Mouse (Mus musculus): ENCODE data around the gene Tdrd7. TPM values are rescaled to one million over a fixed set of nuclear protein-coding genes. Genes with fewer than 3 reads are reported as not detected.

The Tdrd7 gene
- polyA plus RNA-seq, 1 experiment from 2014 or later = 17.1 TPM

DNA sequence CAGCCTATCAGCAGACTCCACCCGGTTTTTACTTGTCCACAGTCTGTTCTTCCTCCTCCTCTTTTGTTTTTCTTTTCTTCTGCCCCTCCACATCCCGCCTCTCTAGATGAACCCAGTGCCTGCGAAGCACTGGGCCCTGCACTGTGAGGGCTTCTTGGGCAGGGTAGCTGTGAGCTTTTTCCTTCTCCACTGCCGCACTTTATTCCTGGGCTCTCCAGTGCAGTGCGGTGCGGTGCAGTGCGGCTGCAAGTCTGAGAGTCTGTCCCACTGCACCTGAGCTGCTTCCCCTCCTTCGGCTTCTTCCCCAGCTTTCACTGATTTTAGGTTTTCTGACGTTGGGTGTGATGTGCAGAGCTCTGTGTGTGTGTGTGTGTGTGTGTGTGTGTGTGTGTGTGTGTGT, 67.3 kb downstream of the Tdrd7 start:
- ATAC-seq (ENCODE audit: borderline replicate concordance, extremely low read depth, low FRiP score, low TSS enrichment) = 0 out of 2 replicates have a peak, but pooled peaks have one; percentile 17
- Histone ChIP-seq H3K9me3 (no peaks in the 10 kb centered on the region), H3K4me2 (peak overlapping the region; percentile 0; the same call in 1 of the 2 replicates), H3K4me3 (no peak overlapping the region), H3K27ac (peak overlapping the region; percentile 80), H3K36me3 (no peaks in the 10 kb centered on the region), H3K27me3 (peaks cover 1% of the 10 kb centered on the region), H3K9ac (no peak overlapping the region), H3K4me1 (peaks cover 3% of the 10 kb centered on the region; the same call in 1 of the 2 replicates)
- 33% methylated on average over 9 of the region's 9 CpGs for WGBS

DNA sequence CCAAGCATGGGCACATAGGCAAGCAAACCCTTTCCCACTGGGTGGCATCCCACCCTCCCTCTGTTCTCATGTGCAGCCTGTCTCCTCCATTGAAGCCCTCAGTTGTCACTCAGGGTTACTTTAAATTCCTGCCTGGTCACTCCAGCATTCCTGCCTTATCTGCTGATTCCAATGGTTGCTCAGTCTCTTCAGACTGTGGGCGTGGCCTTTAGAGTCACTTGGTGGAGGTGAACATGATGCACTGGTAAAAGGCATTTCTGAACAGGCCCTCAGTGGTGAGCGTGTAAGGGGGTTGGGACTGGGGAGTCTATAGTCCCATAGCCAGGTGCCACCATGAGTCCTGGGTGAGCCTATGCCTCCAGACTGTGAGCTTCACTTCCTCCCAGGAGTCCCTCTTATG, 68.1 kb downstream of the Tdrd7 start:
- H3K4me3 ChIP-seq = no peak overlapping the region
- no peaks in the 10 kb centered on the region for H3K9me3 ChIP-seq
- H3K4me2 ChIP-seq = peak overlapping the region; percentile 0; the same call in 1 of the 2 replicates
- peak; percentile 82 for ATAC-seq (ENCODE audit: borderline replicate concordance, extremely low read depth, low FRiP score, low TSS enrichment)
- H3K27me3 ChIP-seq = peaks cover 9% of the 10 kb centered on the region
- peak overlapping the region; percentile 80 for H3K27ac ChIP-seq
- WGBS = 31% methylated on average over 2 of the region's 2 CpGs
- no peak overlapping the region for H3K9ac ChIP-seq
- H3K36me3 ChIP-seq = no peaks in the 10 kb centered on the region
- peaks cover 5% of the 10 kb centered on the region; the same call in 1 of the 2 replicates for H3K4me1 ChIP-seq

DNA sequence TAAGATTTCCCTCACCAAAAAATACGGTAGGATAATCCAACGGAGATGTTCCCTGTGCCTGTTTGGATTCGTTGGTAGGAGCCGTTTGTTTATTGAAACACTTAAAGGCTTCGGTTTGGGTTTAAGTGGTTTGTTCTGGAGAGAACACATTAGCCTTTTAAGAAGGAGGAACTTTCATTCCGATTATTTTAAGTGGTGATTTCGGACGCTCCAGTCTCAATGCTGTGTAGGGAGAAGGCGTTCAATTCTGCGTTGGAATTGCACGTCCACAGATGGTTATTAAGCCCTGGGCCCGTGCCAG, 73.4 kb downstream of the Tdrd7 start:
- Histone ChIP-seq H3K9ac (peak overlapping the region; percentile 59; the same call in 1 of the 2 replicates), H3K36me3 (no peaks in the 10 kb centered on the region), H3K27me3 (peaks cover 35% of the 10 kb centered on the region), H3K4me2 (peak overlapping the region; percentile 99), H3K4me3 (peak overlapping the region; percentile 64), H3K27ac (0 out of 2 replicates have a peak overlapping the region, but pooled peaks have one; percentile 44), H3K4me1 (peaks cover 29% of the 10 kb centered on the region), H3K9me3 (no peaks in the 10 kb centered on the region)
- ATAC-seq (ENCODE audit: borderline replicate concordance, extremely low read depth, low FRiP score, low TSS enrichment) = no peak
- 6% methylated on average over 12 of the region's 12 CpGs for WGBS

DNA sequence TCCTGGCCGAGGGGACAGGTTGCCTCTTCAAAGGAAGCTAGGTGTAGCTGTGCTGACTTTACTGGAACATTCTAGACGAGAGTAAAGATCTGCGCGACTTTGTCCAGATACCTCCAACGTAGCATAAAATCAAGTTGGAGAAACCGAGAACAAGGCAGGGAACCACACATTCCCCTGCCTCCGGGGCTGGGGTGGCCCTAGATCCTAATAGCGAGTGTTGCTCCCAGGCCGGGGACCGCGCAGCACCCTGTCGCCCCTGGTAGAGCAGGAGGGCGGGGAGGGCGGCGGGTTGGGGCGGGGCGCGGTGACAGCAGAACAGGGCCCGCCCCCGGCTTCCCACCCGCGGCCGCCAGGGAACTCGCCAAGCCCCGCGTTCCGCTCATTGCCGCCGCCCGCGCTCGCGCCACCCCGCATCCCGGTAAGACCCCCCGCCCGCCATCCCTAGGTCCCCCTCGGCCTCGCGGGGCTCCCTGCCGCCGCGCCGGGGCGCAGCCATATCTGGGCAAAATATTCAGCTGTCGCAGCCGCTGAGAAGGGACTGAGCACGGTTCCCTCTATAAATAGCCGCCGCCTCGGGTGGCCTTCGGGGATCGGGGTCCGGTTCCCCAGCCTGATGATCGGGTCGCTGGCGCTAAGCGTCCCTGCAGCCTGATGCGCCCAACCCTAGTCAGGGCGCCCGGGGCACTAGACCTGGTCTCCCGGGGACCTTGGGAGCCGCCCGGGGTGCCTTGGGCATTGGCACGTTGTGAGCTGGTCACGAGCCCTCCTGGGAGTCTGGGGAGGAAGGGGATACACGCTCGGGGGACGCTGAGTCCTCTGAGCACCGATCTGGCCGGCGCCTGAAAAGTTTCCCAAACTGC, 74.0 kb downstream of the Tdrd7 start, which contains the start of gene Tmod1:
TSS of gene Tmod1 (plus strand) at position 44 of the 860 bp plus-strand sequence.
- Histone ChIP-seq H3K9me3 (no peaks in the 10 kb centered on the region), H3K36me3 (no peaks in the 10 kb centered on the region), H3K27ac (0 out of 2 replicates have a peak within 1 kb of the TSS, but pooled peaks have one; percentile 44), H3K9ac (peak within 1 kb of the TSS; percentile 59), H3K4me1 (peaks cover 29% of the 10 kb centered on the region), H3K4me3 (peak within 1 kb of the TSS; percentile 64), H3K27me3 (peaks cover 35% of the 10 kb centered on the region), H3K4me2 (peak within 1 kb of the TSS; percentile 99)
- under 1% methylated on average over 72 of the region's 72 CpGs for WGBS
- peak; percentile 61; the same call in 1 of the 2 replicates for ATAC-seq (ENCODE audit: borderline replicate concordance, extremely low read depth, low FRiP score, low TSS enrichment)

DNA sequence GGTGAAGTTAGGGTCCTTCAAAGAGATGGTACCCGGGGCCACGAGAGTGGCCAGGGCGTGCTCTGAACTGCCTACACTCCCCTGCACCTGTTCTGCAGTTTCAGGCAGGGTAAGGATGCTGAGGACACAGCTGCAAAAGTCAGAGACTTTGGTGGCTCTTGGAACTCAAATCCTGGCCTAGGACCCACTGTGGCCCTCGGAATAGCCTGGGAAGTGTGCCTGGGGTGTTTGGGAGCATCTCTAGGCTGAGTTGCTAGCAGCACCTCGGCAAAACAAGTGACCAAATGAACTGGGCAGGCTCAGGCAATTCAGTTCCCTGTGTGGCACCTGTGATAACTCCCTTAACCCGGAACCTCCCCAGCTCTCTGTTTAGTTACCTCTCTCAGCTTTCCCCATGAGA, 74.8 kb downstream of the Tdrd7 start:
- Histone ChIP-seq H3K27me3 (peaks cover 35% of the 10 kb centered on the region), H3K36me3 (no peaks in the 10 kb centered on the region), H3K9me3 (no peaks in the 10 kb centered on the region), H3K4me1 (peaks cover 29% of the 10 kb centered on the region), H3K27ac (no peak overlapping the region), H3K4me2 (peak overlapping the region; percentile 99), H3K9ac (no peak overlapping the region), H3K4me3 (peak overlapping the region; percentile 64)
- 22% methylated on average over 6 of the region's 6 CpGs for WGBS
- ATAC-seq (ENCODE audit: borderline replicate concordance, extremely low read depth, low FRiP score, low TSS enrichment) = no peak

DNA sequence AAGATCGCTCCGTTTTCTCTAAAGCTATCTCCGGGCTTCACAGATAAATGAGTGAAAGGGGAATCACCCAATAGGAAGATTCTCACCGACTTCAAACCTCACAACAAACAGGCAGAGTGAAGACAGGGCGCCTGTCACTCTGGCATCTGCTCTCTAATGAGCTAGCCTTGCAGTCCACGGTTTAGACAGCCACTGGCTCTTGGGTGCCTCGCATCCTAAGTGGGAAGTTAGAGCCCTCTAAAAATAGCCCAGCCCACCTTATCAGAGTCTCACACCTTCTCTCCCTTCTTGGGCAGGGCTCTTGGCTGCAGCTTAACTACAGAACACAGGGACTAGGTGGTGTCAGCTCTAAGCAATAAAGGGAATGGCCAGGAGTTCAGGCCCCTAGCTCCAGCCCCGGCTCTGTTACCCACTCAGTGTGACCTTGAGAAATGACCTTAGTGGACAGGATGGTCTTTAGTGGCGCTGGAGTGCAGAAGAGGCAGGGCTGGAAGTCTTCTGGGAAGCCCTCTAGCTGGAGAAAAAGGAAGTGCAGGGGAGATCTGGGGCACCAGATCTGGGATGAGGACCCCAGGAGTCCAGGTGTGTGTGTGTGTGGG, 75.6 kb downstream of the Tdrd7 start:
- Histone ChIP-seq H3K36me3 (no peaks in the 10 kb centered on the region), H3K4me3 (no peak overlapping the region), H3K9ac (no peak overlapping the region), H3K9me3 (no peaks in the 10 kb centered on the region), H3K27me3 (peaks cover 35% of the 10 kb centered on the region), H3K4me1 (peaks cover 29% of the 10 kb centered on the region), H3K4me2 (peak overlapping the region; percentile 16; the same call in 1 of the 2 replicates), H3K27ac (no peak overlapping the region)
- WGBS = 11% methylated on average over 9 of the region's 9 CpGs
- ATAC-seq (ENCODE audit: borderline replicate concordance, extremely low read depth, low FRiP score, low TSS enrichment) = peak; percentile 52; the same call in 1 of the 2 replicates

DNA sequence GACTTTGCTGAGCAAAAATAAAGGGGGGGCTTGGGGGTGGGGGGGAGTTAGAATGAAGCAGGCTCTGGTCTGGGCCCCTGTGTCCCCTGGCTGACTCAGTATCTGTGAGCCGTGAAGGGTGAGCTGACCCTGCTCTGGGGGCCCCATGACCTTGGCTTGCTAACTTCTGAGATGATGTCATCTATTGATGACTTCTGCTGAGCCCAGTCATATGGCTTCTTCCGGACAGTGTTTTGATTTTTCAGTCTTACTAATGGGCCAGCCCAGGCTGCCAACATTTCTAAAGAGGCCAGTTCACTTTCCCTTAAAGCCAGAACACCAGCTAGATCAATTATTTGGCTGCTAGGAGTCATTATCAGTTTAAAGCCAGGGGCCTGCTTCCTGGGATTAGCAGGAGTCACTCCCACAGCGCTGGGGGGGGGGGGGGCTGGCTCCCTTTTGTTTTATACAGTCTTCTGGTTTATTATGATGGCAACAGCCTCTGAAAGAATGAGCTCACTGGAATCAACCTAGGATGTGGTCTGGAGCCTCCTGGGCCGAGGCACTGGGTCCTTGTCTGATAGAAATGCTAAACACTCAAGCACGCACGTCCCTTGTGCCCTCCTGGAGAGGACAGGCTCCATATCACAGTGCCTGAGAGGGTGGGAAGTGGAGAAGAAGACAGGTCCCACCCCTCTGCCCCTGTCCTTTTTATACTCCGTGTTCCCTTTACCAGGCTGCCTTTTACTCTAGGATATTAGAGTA, 76.8 kb downstream of the Tdrd7 start:
- ATAC-seq (ENCODE audit: borderline replicate concordance, extremely low read depth, low FRiP score, low TSS enrichment) = no peak
- Histone ChIP-seq H3K4me1 (peaks cover 29% of the 10 kb centered on the region), H3K36me3 (no peaks in the 10 kb centered on the region), H3K27ac (no peak overlapping the region), H3K27me3 (peaks cover 35% of the 10 kb centered on the region), H3K4me3 (no peak overlapping the region), H3K4me2 (no peak overlapping the region), H3K9me3 (no peaks in the 10 kb centered on the region), H3K9ac (no peak overlapping the region)
- 35% methylated on average over 7 of the region's 7 CpGs for WGBS

DNA sequence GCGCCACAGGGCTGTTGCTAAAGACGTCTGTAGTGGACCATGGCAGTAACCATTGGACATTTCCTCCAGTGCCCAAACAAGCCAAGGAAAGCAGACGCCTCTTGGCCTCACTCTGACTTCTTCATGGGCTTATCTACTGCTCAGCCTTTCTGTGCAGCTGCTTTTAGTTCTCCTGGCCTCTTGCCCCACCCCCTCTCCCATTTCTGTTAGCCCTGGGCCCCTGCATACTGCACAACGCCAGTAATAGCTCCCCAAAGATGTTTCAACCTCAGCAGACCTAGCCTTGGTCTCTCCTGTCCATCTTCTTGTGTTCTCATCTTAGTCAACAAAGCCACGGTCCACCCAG, 77.3 kb downstream of the Tdrd7 start:
- Histone ChIP-seq H3K36me3 (no peaks in the 10 kb centered on the region), H3K4me3 (no peak overlapping the region), H3K9ac (no peak overlapping the region), H3K4me2 (no peak overlapping the region), H3K27ac (no peak overlapping the region), H3K27me3 (peaks cover 34% of the 10 kb centered on the region), H3K9me3 (no peaks in the 10 kb centered on the region), H3K4me1 (peaks cover 29% of the 10 kb centered on the region)
- WGBS = 29% methylated on average over 5 of the region's 5 CpGs
- no peak for ATAC-seq (ENCODE audit: borderline replicate concordance, extremely low read depth, low FRiP score, low TSS enrichment)

DNA sequence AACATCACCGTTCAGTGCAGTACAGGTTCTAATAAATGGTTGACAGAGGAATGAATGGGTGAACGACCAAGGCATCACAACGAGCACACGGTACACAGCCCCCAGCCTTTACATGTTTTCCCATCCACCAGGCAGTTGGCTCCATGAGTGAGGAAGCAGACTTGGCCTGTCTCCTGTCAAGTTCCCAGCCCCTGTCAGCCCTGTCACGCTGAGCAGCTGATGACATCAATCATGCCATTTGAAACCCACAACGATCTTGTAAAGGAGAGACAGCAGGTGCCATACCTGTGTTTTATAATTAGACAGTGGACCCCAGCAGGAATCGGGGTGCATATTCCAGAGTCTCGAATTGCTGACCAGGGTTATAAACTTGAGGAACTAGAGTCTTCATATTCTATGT, 78.2 kb downstream of the Tdrd7 start:
- H3K4me3 ChIP-seq = no peak overlapping the region
- peaks cover 25% of the 10 kb centered on the region for H3K27me3 ChIP-seq
- H3K9me3 ChIP-seq = no peaks in the 10 kb centered on the region
- H3K36me3 ChIP-seq = no peaks in the 10 kb centered on the region
- H3K9ac ChIP-seq = no peak overlapping the region
- no peak for ATAC-seq (ENCODE audit: borderline replicate concordance, extremely low read depth, low FRiP score, low TSS enrichment)
- 71% methylated on average over 8 of the region's 8 CpGs for WGBS
- H3K27ac ChIP-seq = no peak overlapping the region
- peaks cover 25% of the 10 kb centered on the region for H3K4me1 ChIP-seq
- no peak overlapping the region for H3K4me2 ChIP-seq

DNA sequence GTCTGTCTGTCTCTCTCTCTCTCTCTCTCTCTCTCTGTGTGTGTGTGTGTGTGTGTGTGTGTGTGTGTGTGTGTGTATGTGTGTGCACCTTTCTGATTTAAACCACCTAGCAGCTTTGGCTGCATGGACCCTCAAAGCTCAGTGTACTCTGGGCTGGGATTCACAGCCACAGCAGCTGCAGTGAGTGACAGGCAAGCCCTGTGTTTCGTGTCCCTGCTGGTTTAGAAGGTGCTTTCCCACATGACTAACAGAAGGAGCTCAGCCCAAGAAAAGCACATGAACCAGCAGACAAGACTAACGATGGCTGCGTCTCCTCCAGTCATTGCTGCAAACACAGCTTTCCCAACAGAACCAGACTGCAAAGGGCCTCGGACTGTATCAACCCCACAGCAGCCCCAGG, 82.8 kb downstream of the Tdrd7 start:
- H3K27ac ChIP-seq = no peak overlapping the region
- H3K9me3 ChIP-seq = no peaks in the 10 kb centered on the region
- no peak for ATAC-seq (ENCODE audit: borderline replicate concordance, extremely low read depth, low FRiP score, low TSS enrichment)
- H3K4me3 ChIP-seq = no peak overlapping the region
- H3K9ac ChIP-seq = no peak overlapping the region
- H3K36me3 ChIP-seq = no peaks in the 10 kb centered on the region
- H3K27me3 ChIP-seq = no peaks in the 10 kb centered on the region; the same call in 1 of the 2 replicates
- no peak overlapping the region for H3K4me2 ChIP-seq
- WGBS = 71% methylated on average over 4 of the region's 4 CpGs
- H3K4me1 ChIP-seq = no peaks in the 10 kb centered on the region

DNA sequence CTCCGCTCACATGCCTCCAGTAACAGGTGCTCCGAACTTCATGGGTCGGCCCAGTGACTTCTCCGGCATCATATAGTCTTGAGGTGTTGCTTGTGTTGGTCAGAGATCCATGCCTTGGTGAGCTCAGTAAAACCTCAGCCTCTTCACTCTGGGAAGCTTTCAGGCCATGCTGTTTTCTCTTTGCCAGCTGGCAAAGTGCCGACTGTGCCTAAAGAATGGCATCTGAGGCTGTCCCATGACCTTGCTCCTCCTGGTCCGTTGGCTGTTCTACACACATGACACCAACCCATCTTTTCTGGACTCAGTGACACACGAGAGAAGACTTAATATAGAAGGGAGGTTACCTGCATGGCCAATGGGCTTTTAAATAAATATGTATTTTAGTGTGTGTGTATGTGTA, 83.3 kb downstream of the Tdrd7 start:
- no peak for ATAC-seq (ENCODE audit: borderline replicate concordance, extremely low read depth, low FRiP score, low TSS enrichment)
- Histone ChIP-seq H3K4me2 (no peak overlapping the region), H3K9ac (no peak overlapping the region), H3K9me3 (no peaks in the 10 kb centered on the region), H3K27me3 (no peaks in the 10 kb centered on the region; the same call in 1 of the 2 replicates), H3K27ac (no peak overlapping the region), H3K4me1 (no peaks in the 10 kb centered on the region), H3K4me3 (no peak overlapping the region), H3K36me3 (no peaks in the 10 kb centered on the region)
- WGBS = 82% methylated on average over 7 of the region's 7 CpGs

All from lung, embryonic 15.5 days (tissue).